Mouse (Mus musculus): ENCODE data around the gene Gm43720. TPM values are rescaled to one million over a fixed set of nuclear protein-coding genes. Genes with fewer than 3 reads are reported as not detected.
A peak's percentile ranks its signal among the peaks of the same experiment; 100 is the strongest.

Gene Gm43720
- not detected for total RNA-seq (2021)
- polyA plus RNA-seq (2012; rRNA removed): not detected in 2 replicates
- long read RNA-seq: 0 reads

DNA sequence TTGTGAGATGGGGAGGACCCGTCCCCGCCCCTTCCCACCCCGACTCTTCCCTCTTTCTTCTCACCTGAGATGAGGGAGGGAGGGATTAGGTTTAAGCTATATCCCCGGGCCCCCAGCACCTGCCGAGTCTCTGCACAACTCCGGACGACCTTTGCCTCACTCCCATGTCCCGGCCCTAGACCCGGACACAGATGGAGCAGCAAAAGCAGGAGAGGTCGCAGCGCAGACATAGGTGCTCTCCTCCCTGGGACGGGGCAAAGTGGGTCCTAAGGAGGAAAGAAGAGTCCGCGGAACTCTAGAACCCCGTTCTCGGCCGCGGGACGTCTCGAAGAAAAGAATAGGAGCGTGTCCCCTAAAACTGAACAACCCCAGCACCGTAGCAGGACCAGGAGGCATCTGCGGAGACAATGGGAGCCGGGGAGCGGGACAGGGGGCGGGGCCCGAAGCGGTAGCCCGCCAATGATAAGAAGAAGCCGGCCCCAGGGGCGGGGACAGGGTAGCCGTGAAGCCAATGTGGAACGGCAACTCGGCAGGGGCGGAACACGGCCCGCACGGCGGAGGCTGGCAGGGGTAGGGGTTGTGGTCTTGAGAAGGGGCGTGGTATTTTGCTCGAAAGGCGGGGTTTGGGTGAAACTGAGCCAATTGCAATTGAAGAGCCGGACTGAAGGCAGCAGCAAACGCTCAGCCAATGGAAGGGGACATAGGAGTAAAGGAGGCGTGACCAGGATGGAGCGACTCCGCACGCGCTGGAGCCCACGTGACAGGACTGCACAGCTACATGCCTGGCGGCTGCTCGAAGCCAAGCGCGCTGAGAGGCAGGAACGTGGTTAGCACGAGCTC is at the start of gene Gm43720, which contains the start of the genes Gpc2 and Stag3:
TSS of gene Gm43720 (minus strand) at position 374 of the 840 bp plus-strand sequence.
TSS of gene Gpc2 (minus strand) at position 421 of the 840 bp plus-strand sequence.
TSS of gene Stag3 (plus strand) at position 656 of the 840 bp plus-strand sequence.
- WGBS: under 1% methylated on average over 56 of the region's 56 CpGs
- H3K27ac ChIP-seq: no peak within 1 kb of the TSS
- H3K9ac ChIP-seq (ENCODE audit: low read depth, low read length): peak within 1 kb of the TSS; percentile 9
- H3K27me3 ChIP-seq (ENCODE audit: control insufficient read depth, insufficient read depth, low read length): peaks cover 1% of the 10 kb centered on the region; the same call in 1 of the 2 replicates
- H3K36me3 ChIP-seq (ENCODE audit: control insufficient read depth, insufficient read depth, low read length): no peaks in the 10 kb centered on the region
- DNase-seq: peak; percentile 81 to 87
- no peaks in the 10 kb centered on the region for H3K79me2 ChIP-seq (replicated peaks; ENCODE audit: control insufficient read depth, insufficient read depth, low read length)
- intact Hi-C loops (cut with DNase I): no loop called here
- TF ChIP-seq POLR2A (IDR thresholded peaks at IDR 0.05; ENCODE audit: insufficient read depth, low read depth, low read length): peak; percentile 40; the same call in 1 of the 2 replicates
- TF ChIP-seq CTCF (IDR thresholded peaks at IDR 0.05): no peak
- no peak for TF ChIP-seq EP300 (IDR thresholded peaks at IDR 0.05; ENCODE audit: insufficient read depth, low read depth, low read length)
- H3K4me1 ChIP-seq (ENCODE audit: control insufficient read depth, insufficient read depth, low read length): no peaks in the 10 kb centered on the region; the same call in 1 of the 2 replicates
- peak within 1 kb of the TSS; percentile 49 for H3K4me3 ChIP-seq

DNA sequence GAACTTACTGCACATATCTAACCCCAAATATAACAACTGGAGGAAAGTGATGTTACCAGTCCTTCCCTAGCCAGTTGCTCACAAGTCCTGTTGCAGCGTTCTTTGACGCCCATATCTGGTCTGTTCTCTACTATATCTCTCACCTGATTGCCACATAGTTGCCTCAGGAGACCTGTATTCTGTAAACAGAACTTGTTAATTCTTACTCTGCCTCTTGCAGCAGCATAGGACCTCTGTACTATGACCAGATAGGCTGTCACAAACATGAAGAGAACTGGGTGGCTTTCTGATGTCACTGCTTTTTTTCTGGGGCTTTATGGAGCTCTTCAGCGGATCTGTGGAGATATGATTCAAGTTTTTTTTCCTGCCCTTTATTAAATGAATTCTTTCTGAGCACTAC is 33.0 kb upstream of the Gm43720 start:
- Histone ChIP-seq H3K4me3 (no peak overlapping the region), H3K79me2 (replicated peaks; ENCODE audit: control insufficient read depth, insufficient read depth, low read length) (no peaks in the 10 kb centered on the region), H3K27me3 (ENCODE audit: control insufficient read depth, insufficient read depth, low read length) (no peaks in the 10 kb centered on the region), H3K27ac (no peak overlapping the region), H3K36me3 (ENCODE audit: control insufficient read depth, insufficient read depth, low read length) (no peaks in the 10 kb centered on the region), H3K9ac (ENCODE audit: low read depth, low read length) (no peak overlapping the region), H3K4me1 (ENCODE audit: control insufficient read depth, insufficient read depth, low read length) (no peaks in the 10 kb centered on the region)
- TF ChIP-seq CTCF (IDR thresholded peaks at IDR 0.05) (no peak), POLR2A (IDR thresholded peaks at IDR 0.05; ENCODE audit: insufficient read depth, low read depth, low read length) (no peak), EP300 (IDR thresholded peaks at IDR 0.05; ENCODE audit: insufficient read depth, low read depth, low read length) (no peak)
- WGBS: 83% methylated on average over 3 of the region's 3 CpGs
- intact Hi-C loops (cut with DNase I): no loop called here
- no peak for DNase-seq

DNA sequence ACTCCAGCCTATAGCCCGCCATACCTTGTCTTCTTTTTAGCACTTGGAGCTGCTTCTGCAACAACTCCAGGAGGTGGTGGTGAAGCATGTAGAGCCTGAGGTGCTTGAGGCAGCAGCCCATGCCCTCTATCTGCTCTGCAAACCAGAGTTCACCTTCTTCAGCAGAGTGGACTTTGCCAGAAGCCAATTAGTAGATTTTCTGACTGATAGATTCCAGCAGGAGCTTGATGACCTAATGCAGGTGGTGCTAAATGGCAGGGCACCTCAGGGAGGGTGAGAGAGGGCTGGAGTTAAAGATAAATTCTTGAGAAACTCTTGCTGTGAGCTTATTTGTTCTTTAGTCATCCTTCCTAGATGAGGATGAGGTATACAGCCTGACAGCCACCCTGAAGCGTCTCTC is 19.9 kb upstream of the Gm43720 start:
- H3K27ac ChIP-seq: no peak overlapping the region
- H3K4me3 ChIP-seq: no peak overlapping the region
- no peak for TF ChIP-seq POLR2A (IDR thresholded peaks at IDR 0.05; ENCODE audit: insufficient read depth, low read depth, low read length)
- no peak for TF ChIP-seq CTCF (IDR thresholded peaks at IDR 0.05)
- no peak for DNase-seq
- H3K27me3 ChIP-seq (ENCODE audit: control insufficient read depth, insufficient read depth, low read length): no peaks in the 10 kb centered on the region
- no peaks in the 10 kb centered on the region for H3K4me1 ChIP-seq (ENCODE audit: control insufficient read depth, insufficient read depth, low read length)
- WGBS: 74% methylated on average over 2 of the region's 2 CpGs
- H3K79me2 ChIP-seq (replicated peaks; ENCODE audit: control insufficient read depth, insufficient read depth, low read length): no peaks in the 10 kb centered on the region
- no peak overlapping the region for H3K9ac ChIP-seq (ENCODE audit: low read depth, low read length)
- intact Hi-C loops (cut with DNase I): no loop called here
- no peaks in the 10 kb centered on the region for H3K36me3 ChIP-seq (ENCODE audit: control insufficient read depth, insufficient read depth, low read length)

DNA sequence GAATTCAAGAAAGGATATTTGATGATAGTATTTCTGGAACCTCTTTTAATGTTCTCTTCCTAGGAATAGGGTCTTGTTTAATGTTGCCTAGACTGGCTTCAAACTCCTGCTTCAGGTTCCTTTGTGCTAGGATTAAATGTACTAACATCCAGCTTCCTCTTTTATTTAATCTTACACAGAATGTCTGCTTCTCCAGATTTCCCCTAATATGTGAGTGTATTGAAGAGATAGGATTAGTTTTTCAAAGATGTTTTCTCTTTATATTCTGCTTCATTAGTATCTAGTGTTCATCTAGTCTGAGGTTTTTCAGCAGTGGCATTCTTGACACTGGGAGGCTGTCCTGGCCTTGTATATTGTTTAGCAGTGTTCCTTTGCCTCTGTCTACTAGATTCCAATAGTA is 14.4 kb upstream of the Gm43720 start:
- Histone ChIP-seq H3K4me1 (ENCODE audit: control insufficient read depth, insufficient read depth, low read length) (no peaks in the 10 kb centered on the region), H3K27ac (no peak overlapping the region), H3K27me3 (ENCODE audit: control insufficient read depth, insufficient read depth, low read length) (no peaks in the 10 kb centered on the region), H3K79me2 (replicated peaks; ENCODE audit: control insufficient read depth, insufficient read depth, low read length) (no peaks in the 10 kb centered on the region), H3K36me3 (ENCODE audit: control insufficient read depth, insufficient read depth, low read length) (no peaks in the 10 kb centered on the region), H3K4me3 (no peak overlapping the region), H3K9ac (ENCODE audit: low read depth, low read length) (no peak overlapping the region)
- intact Hi-C loops (cut with DNase I): no loop called here
- DNase-seq: no peak
- TF ChIP-seq CTCF (IDR thresholded peaks at IDR 0.05) (no peak), EP300 (IDR thresholded peaks at IDR 0.05; ENCODE audit: insufficient read depth, low read depth, low read length) (no peak), POLR2A (IDR thresholded peaks at IDR 0.05; ENCODE audit: insufficient read depth, low read depth, low read length) (no peak)

- H3K79me2 ChIP-seq (replicated peaks; ENCODE audit: control insufficient read depth, insufficient read depth, low read length): no peaks in the 10 kb centered on the region
- DNase-seq: no peak
- H3K36me3 ChIP-seq (ENCODE audit: control insufficient read depth, insufficient read depth, low read length): no peaks in the 10 kb centered on the region
- no peaks in the 10 kb centered on the region for H3K27me3 ChIP-seq (ENCODE audit: control insufficient read depth, insufficient read depth, low read length)
- TF ChIP-seq EP300 (IDR thresholded peaks at IDR 0.05; ENCODE audit: insufficient read depth, low read depth, low read length) (no peak), POLR2A (IDR thresholded peaks at IDR 0.05; ENCODE audit: insufficient read depth, low read depth, low read length) (no peak), CTCF (IDR thresholded peaks at IDR 0.05) (no peak)
- no peaks in the 10 kb centered on the region for H3K4me1 ChIP-seq (ENCODE audit: control insufficient read depth, insufficient read depth, low read length)
- intact Hi-C loops (cut with DNase I): no loop called here
- no peak overlapping the region for H3K27ac ChIP-seq
- no peak overlapping the region for H3K4me3 ChIP-seq
- no peak overlapping the region for H3K9ac ChIP-seq (ENCODE audit: low read depth, low read length)
- 59% methylated on average over 1 of the region's 1 CpGs for WGBS
Observed at GRCm38 (mm10) chr5:138291638-138292037, 11.9 kb upstream of the Gm43720 start.

DNA sequence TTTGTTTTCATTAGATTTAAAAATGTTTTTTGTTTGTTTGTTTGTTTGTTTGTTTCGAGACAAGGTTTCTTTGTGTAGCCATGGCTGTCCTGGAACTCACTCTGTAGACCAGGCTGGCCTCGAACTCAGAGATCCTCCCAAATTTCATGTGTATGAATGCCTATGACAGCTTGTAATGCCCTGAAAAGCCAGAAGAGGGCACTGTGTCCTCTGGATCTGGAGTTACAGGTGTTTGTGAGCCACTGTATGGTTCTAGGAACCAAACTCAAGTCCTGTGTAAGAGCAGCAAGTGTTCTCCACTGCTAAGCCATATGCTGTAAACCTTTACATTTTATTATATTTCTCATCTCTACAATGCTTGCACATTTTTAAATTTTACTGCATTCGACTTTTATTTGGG is 8.1 kb upstream of the Gm43720 start:
- Histone ChIP-seq H3K4me1 (ENCODE audit: control insufficient read depth, insufficient read depth, low read length) (no peaks in the 10 kb centered on the region), H3K79me2 (replicated peaks; ENCODE audit: control insufficient read depth, insufficient read depth, low read length) (no peaks in the 10 kb centered on the region), H3K9ac (ENCODE audit: low read depth, low read length) (no peak overlapping the region), H3K27me3 (ENCODE audit: control insufficient read depth, insufficient read depth, low read length) (no peaks in the 10 kb centered on the region), H3K4me3 (no peak overlapping the region), H3K27ac (no peak overlapping the region), H3K36me3 (ENCODE audit: control insufficient read depth, insufficient read depth, low read length) (no peaks in the 10 kb centered on the region)
- peak; percentile 44 for TF ChIP-seq CTCF (IDR thresholded peaks at IDR 0.05)
- TF ChIP-seq POLR2A (IDR thresholded peaks at IDR 0.05; ENCODE audit: insufficient read depth, low read depth, low read length): no peak
- DNase-seq: no peak
- intact Hi-C loops (cut with DNase I): no loop called here
- WGBS: 69% methylated on average over 3 of the region's 3 CpGs
